Mouse (Mus musculus): ENCODE measurements at regions not wholly inside any gene's neighbourhood (a gene's known extent, or its start where the extent isn't known, plus 50 kb on each side); places are given as distances from the start of the nearest gene placed in this dataset.

GRCm38 (mm10) chr12:30708635-30709181 is 124.5 kb downstream of the Tmem18 start:
- TF ChIP-seq CTCF (IDR thresholded peaks at IDR 0.05; ENCODE audit: low read depth, low read length) (no peak), POLR2A (IDR thresholded peaks at IDR 0.05; ENCODE audit: borderline replicate concordance, low read depth, low read length) (no peak)

All from bone marrow macrophage, adult 2 months (primary cell).